Mouse (Mus musculus) MEL (cell line): ENCODE data around the gene Pi4k2a.

ENCODE experiments used
- CTCF ChIP-seq, 3 experiments: IDR thresholded peaks in 2 of 3; conservative IDR thresholded peaks in 1 of 3; 2 replicates each; pipeline ENCODE4 v1.5.1; 2011 to 2012; ENCODE audit warnings: low read length in 3 of 3, low read depth in 2 of 3, mild to moderate bottlenecking in 2 of 3, improper control_type of control experiment in 1 of 3, inconsistent platforms in 1 of 3, mixed read lengths in 1 of 3, moderate library complexity in 1 of 3; ENCODE audit not compliant: control insufficient read depth in 1 of 3, insufficient read depth in 1 of 3, poor library complexity in 1 of 3, severe bottlenecking in 1 of 3
- EP300 ChIP-seq, 2 experiments: IDR thresholded peaks; 2 replicates each; pipeline ENCODE4 v1.6.1; 2011; ENCODE audit warnings: improper control_type of control experiment in 2 of 2, low read length in 2 of 2, low read depth in 1 of 2, mild to moderate bottlenecking in 1 of 2
- ETS1 ChIP-seq: IDR thresholded peaks from 2 replicates; pipeline ENCODE4 v1.6.1; 2012; ENCODE audit warnings: low read depth, mild to moderate bottlenecking, inconsistent platforms, low read length, improper control_type of control experiment, moderate library complexity
- GATA1 ChIP-seq: IDR thresholded peaks from 2 replicates; pipeline ENCODE4 v1.6.1; 2011; ENCODE audit warnings: low read depth, low read length, improper control_type of control experiment
- MAFK ChIP-seq: IDR thresholded peaks from 2 replicates; pipeline ENCODE4 v1.6.1; 2011; ENCODE audit warnings: low read depth, mild to moderate bottlenecking, low read length, improper control_type of control experiment, borderline replicate concordance
- MAZ ChIP-seq: IDR thresholded peaks from 2 replicates; pipeline ENCODE4 v1.6.1; 2012; ENCODE audit warnings: low read depth, mild to moderate bottlenecking, inconsistent platforms, low read length, improper control_type of control experiment
- MYC ChIP-seq: IDR thresholded peaks from 2 replicates; pipeline ENCODE4 v1.6.1; 2011; ENCODE audit warnings: low read depth, mild to moderate bottlenecking, low read length, improper control_type of control experiment, moderate library complexity
- POLR2A ChIP-seq, 2 experiments: IDR thresholded peaks; 2 replicates each; pipeline ENCODE4 v1.6.1; 2011 to 2012; ENCODE audit warnings: low read length in 2 of 2, mild to moderate bottlenecking in 2 of 2, control low read depth in 1 of 2, improper control_type of control experiment in 1 of 2, low read depth in 1 of 2, moderate library complexity in 1 of 2; ENCODE audit not compliant: control insufficient read depth in 1 of 2, insufficient read depth in 1 of 2, poor library complexity in 1 of 2
- POLR2AphosphoS2 ChIP-seq: IDR thresholded peaks from 2 replicates; pipeline ENCODE4 v1.6.1; 2011; ENCODE audit warnings: low read length, improper control_type of control experiment
- TAL1 ChIP-seq: IDR thresholded peaks from 2 replicates; pipeline ENCODE4 v1.6.1; 2012; ENCODE audit warnings: mild to moderate bottlenecking, inconsistent platforms, low read length, moderate library complexity, mixed read lengths
- UBTF ChIP-seq: IDR thresholded peaks from 2 replicates; pipeline ENCODE4 v1.6.1; 2012; ENCODE audit warnings: low read depth, mild to moderate bottlenecking, inconsistent platforms, low read length, improper control_type of control experiment, moderate library complexity, borderline replicate concordance; ENCODE audit not compliant: insufficient read depth

- TF ChIP-seq MAFK (no peak), GATA1 (no peak), POLR2A (IDR thresholded peaks at IDR 0.05; ENCODE audit: control insufficient read depth in 1 of 2, insufficient read depth in 1 of 2, low read depth in 1 of 2, low read length in 2 of 2, poor library complexity in 1 of 2) (no peak), ETS1 (no peak), TAL1 (no peak), EP300 (IDR thresholded peaks at IDR 0.05; ENCODE audit: low read depth in 1 of 2, low read length in 2 of 2) (no peak), CTCF (IDR thresholded peaks at IDR 0.05 in 2 of 3, conservative IDR thresholded peaks at IDR 0.05 in 1 of 3; ENCODE audit: control insufficient read depth in 1 of 3, insufficient read depth in 1 of 3, low read depth in 2 of 3, low read length in 3 of 3, poor library complexity in 1 of 3, severe bottlenecking in 1 of 3) (no peak), UBTF (no peak), MAZ (no peak), POLR2AphosphoS2 (no peak), MYC (no peak)
These were observed 40.0 kb upstream of the Pi4k2a start for GRCm38 (mm10) chr19:42050251-42050650.
